Mouse (Mus musculus) G1E (cell line): ENCODE data around the gene Prcc.

ENCODE experiments used
- CTCF ChIP-seq: IDR thresholded peaks from 2 replicates; pipeline ENCODE4 v1.5.1; 2012; ENCODE audit warnings: low read depth, low read length, inconsistent platforms, mixed read lengths
- TAL1 ChIP-seq: conservative IDR thresholded peaks from 2 replicates; pipeline ENCODE4 v1.6.1; 2012; ENCODE audit warnings: low read depth, low read length, inconsistent platforms, mixed read lengths

- TF ChIP-seq CTCF (no peak), TAL1 (no peak)
Observed at GRCm38 (mm10) chr3:87846186-87846585, 39.2 kb downstream of the Prcc start.
